Mouse (Mus musculus) B cell, adult 2 months (primary cell): Measurements from ENCODE around the gene Map3k5.

Source experiments
- DNase-seq, 2 experiments: peaks; one replicate each; pipeline ENCODE4 v3.0.0; 2022

Gene Map3k5

DNA sequence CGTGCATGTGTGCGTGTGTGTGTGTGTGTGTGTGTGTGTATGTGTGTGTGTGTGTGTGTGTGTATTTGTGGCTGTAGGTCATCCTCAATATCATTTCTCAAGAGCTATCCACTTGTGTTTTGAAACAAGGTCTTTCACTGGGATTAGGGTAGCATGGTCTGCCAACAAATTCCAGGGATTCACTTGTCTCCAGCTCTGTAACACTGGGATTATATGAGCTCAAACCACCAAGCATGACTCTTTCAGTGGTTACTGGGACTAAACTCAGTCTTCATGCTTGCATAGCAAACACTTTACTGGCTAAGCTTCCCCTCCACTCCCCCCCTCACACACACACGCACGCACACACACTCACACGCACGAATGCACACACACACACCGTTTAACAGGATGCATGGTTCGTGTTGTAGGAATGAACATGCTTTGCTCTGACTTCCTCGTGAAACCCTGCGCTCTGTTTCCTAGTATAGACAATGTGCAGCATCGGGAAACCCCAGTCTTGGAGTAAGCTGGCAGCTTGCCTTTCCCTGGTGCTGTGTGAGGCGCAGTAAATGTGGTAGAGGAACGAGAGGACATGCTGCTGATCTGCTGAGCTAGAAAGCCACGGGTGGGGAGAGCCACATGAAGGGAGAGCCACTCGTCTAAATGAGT is 126.2 kb downstream of the Map3k5 start:
- DNase-seq = peak; percentile 58 to 63

DNA sequence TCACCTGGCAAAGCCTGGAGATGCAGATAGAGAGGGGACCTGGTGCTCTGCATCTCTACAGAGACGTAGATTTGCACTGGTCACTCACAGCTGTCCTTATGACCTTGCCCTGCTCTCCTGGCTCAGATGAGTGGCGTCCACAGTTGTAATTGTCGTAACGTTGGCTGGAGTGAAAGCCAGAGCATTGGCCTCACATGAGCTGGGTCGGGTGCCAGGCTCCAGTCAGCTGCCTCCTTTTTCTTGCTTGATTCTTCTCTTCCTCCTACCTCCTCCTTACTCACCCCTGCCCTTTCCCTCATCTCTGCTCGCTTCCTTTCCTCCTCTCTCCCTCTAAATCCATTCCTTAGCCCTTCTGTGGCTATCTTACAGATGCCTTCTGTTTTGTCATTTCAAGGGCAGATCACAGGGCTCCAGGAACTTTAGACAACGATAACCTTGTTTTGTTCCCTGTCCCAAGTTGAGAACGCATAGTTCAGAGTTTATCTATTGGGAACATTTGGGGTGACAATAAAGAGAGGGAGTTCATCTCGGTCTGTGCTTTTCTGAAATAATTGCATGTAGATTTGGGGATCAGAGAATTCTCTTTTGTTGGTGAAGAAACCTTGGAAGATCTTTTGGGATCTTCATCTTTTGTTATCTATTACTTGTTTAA is 130.4 kb downstream of the Map3k5 start:
- no peak for DNase-seq

DNA sequence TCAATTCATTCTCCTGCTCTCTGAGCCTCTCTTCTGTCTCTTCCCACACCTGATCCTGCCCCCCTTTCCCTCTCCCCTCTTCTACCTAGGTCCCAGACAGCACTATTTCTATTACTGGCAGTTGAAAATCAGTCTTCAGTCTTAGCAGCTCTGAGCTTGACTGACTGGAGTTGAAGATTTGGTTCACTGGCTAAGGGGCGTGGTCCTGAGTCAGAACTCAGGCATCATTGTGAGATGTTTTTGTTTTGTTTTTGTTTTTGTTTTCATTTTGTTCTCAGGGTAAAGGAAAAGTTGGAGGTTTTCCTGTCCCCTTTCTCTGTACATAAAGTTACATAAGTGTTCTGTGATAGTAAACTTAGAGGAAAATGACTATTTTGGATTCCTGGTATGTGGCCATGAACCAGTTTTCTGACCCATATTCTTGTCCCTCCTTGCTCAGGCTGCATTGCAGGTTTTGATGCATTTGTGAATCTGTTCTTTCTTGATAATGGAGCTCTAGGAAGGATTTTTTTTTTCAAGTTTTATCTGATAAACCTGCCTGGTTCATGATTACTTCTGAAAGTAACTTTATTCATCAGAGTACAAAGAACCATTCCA is 131.9 kb downstream of the Map3k5 start:
- no peak for DNase-seq

DNA sequence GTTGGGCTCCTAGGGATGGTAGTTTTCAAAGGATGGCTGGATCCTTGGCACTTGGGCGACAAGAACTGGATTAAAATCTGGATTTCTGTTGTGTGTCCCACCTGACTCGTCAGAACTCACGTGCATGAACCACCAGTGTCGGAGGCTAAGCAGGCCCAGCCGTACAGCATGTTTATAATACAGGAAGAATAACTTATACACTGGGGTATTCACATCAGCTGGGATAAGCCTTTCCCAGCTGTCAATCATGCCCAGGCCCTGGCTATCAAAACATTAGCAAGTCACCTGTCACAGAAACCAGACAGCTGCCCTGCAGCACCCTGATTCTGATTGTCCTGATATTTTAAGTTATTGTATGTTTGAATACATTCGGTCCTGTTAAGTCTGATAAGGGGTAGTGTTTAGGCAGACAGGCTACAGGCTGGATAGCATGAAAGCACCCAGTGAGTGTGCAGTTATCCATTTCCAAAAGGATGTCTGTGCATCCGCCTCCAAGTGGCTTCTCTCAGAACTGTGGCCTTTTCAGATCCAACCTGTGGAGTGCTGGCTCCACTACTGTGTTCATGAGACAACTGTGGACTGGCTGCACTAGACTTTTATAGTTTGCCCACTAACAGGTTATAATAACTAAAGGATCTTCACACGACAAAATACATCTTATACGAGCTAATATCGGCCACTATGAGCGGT is 135.6 kb downstream of the Map3k5 start:
- no peak for DNase-seq

DNA sequence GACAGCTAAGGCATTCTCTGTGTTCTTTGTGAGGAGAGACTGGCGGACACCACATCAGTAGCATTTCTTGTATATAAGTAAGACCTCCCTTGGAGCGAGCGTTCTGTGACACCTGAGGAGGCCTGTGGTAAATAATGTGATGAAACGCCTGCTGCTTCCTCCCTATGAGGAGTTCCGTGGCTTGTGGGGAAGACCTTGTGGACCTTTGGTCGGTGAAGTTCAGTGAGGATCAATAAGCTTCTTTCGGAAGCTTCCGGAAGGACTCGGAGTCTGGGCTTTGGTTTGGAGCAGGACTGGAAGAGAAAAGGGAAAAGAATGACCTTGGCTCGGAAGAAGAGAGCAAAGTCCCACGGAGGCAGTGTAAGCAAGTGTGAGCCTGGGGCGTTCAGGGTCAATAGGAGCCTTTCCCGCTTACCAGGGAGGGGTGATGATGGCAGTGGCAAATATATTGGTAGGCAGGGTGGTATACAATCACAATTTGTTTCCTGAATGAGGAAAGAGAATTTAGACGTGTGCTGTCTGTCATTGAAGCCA is 136.4 kb downstream of the Map3k5 start:
- DNase-seq = no peak

DNA sequence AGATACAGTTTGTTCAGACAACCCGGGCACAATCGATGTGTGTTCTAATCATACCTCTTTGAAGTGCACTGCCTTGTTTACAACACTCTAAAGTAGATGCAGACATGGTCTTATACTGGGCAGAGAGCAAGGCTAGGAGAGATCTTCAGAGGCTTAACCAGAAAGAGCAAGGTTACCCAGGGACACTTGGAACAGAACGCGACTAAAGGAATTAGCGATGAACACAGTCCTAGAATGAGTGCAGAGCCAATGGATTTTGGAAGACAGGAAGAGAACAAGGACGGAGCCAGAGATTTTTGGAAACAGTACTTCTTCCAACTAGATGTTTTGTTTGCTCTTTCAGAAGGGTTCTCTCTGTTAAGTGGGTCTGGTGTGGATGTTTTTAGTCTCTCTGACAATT is 137.4 kb downstream of the Map3k5 start:
- DNase-seq = no peak

DNA sequence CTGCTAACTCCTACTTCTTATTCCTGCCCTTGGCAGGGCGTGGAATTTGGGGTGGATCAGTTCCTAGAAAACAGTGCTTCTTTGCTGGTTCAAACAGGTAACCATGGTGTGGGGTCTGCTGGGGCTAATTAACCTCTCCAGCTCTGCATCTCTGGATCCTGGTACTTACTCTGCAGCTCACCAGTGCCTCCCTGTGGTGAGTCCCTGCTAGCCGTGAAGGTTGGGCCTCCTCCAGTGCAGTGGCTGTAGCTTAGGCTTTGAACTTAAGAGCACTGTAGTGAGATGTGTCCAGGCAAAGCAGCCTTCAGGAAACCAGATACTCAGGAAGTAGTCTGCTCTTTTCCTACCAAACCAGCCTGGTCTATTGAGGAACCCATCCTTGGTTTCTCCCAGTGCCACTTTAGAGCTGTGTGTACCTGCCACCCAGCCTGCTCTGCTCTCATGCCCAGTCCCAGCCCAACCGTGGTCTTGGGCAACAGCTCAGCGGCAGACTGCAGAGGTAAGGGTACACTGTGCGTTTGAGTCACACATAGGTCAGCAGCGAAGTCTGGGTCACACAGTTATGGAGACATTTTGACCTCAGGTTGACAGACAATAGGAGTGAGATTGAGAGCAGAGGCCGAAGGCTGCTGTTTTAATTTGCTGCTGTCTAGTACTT is 139.1 kb downstream of the Map3k5 start:
- DNase-seq = peak; percentile 86 to 87

DNA sequence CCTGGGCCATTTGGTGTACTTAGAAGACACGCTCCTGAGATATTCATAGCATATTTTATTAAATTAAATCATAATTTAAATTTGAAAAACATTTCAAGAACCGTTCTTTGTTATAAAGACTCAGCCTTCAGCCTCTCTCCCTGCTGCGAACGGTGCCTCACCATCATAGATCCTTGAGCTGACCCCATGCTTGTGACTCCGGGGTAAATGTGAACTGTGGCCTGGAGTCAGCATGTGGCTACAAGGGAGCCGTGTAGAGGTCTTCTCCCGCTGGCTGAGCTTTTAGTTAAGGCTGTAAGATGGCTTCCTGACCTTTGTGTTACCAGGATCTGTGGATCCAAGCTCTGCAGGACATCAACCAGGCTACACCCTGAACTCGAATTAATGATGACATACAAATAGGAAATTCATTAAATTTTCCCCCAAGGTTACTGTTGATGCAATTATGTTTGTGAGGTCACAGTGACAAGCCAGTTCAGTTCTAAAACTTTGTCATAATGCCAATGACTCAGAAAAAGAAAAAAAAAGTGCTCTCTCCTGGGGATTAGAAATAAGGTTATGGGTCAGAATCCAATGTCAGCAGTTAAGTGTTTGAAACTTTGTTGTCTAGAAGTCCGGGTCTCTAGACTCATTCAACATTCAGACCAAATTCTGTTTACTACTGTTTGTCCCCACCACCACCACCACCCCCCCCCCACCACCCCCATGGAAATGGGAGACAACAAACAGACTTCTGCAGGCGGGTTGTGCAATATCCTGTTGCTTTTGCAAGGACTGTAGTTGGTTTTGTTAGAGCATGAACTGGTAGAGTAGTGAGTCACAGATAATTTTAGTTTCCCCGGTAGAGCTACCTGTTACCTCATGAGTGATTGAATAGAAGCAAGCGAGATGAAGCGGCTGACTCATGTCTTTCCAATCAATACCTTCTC is 142.5 kb downstream of the Map3k5 start:
- DNase-seq = no peak

DNA sequence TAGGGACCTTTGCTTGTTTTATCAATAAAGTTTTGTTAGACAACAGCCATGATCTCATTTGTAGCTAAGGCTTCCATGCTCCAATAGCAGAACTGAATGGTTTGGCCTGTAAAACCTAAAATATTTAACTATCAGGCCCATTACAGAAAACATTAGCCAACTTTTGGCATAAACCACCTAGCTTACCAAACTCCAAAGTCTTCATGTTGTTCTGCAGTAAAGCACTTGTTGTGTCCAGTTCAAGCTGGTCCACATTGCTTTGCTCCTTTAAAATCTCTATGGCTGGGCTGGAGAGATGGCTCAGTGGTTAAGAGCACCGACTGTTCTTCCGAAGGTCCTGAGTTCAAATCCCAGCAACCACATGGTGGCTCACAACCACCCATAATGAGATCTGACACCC is 144.1 kb downstream of the Map3k5 start:
- DNase-seq = no peak

DNA sequence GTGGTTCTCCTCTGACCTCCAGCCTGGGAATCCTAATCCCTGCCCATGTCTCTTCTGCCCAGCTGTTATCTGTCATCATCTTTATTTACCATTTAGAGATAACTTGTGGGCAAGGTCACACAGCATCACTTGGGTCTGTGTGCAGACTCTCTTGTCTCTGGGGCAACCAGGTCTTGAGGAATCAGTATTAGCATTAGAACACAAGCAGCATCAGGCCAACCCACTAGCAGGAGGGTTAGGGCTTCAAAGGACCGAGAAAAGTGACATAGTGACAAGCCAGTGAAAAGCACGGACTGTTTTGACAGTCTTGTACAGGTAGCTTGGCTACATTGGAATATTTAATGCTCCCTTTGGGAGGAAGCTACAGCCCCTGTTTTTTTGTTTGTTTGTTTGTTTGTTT is 153.6 kb downstream of the Map3k5 start:
- DNase-seq = no peak

DNA sequence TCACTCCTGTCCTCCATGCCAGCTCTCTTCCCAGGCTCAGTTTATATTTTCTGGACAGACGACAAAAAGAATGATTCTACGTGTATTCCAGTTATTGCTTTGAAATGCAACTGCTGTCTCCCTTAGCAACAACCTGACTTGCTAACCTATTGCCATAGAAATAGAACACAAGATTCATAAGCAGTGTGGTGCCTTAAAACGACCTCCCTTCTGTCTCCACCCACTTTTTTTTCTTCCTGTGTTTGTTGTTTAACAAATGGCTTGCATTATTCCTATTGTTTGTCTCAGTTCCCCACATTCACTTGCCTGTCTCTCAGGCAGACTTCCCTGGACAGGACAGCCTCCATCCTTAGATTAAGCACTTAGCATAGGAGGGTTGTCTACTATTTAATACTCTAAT is 154.8 kb downstream of the Map3k5 start:
- no peak for DNase-seq

DNA sequence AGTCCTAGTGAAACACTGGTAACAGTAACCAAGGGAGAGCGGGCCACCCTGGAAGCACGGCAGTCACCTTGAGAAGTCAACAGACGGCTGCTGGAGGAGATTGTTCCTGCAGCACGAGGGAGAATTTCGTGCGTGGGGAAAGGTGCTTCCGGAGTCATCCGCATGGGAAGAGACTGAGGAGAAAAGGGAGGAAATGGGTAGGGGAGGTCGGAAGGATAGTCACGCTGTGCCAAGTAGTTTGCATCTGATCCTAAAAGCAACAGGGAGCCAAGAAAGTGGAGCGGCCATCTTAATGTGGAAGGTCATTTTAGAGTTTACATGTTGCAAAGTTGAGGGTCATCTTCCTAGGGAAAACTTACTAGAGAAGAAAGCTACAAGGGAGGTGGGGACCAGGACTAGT is 155.9 kb downstream of the Map3k5 start:
- DNase-seq = no peak

DNA sequence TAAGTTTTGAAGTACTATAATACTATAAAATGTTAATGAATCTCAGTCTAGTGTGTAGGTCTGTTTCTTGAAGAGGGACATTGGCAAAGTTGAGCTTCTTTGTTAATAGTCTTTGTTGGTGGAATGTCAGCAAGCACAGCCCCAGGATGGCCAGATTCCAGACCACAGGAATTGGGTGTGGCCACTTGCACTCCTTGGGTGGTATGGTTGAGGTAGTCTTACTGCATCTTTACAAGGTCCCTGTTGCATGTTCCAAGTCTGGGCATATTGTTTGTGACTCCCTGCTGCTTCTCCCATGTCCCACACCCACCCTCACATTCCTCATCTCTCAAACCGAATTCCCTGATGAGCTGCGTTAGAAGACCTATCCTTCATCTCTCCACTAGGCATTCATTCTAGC is 157.1 kb downstream of the Map3k5 start:
- DNase-seq = no peak

DNA sequence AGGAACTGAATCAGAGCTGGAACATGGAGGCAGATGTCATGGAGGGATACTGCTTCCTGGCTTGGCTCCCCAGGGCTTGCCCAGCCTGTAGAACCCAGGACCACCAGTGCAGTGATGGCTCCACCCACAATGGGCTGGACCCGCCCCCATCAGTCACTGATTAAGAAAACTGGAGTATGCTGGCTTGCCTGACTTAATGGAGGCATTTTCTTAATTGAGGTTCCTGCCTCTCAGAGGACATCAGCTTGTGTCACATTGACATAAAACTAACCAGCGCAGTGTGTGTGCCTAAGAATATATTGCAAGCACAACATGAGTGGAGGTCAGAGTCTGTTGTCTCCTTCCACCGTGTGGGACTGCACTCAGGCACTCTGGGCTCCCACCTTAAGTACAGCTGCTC is 158.1 kb downstream of the Map3k5 start:
- no peak for DNase-seq

DNA sequence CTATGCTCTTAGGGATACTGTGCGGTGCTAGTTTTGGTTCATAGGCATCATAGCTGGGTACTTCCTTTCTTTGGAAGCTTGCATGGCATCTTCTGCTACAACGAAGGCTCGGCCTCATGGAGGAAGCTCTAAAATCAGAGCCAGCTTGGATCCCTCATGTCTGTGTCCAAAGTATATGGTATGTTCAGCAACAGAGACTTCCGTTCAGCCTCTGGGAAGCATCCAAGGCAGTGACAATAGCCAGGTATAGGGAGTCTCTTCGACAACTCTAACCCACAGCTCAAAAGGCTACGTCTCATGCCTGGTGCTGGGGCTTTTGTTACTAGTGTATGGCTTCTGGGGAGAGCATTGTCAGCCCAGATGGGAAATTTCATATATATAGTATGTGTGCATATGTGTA is 167.2 kb downstream of the Map3k5 start:
- no peak for DNase-seq

DNA sequence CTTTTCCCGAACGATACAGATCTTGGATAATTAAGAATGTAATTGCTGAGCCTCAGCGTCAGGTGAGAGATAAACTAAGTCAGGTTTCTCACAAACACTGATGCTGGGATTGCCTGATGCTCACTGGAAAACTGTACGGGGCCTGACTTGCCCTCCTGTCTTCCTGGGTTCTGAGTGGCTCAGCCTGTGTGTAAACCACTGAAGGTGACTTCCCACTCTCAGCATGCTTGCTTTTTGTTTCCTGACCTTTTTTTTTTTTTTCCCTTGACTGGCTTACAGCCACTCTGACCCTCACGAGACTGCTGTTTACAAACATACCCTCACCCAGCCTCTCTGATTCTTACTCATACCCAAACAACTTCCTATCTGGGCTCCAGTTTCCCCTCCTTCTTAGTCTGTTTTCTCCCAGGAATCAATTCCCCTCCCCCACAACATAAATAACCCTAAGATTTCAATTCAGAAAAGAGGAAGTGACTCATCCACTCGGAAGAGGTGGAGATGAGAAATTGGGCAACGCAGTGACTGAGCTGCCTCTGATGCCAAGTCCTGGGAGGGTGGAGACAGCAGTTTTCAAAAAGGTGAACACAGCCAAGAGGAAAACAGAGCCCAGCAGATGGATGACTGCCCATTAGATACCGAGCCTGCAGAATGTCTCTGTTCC is 170.1 kb downstream of the Map3k5 start:
- peak; percentile 24 to 31 for DNase-seq

DNA sequence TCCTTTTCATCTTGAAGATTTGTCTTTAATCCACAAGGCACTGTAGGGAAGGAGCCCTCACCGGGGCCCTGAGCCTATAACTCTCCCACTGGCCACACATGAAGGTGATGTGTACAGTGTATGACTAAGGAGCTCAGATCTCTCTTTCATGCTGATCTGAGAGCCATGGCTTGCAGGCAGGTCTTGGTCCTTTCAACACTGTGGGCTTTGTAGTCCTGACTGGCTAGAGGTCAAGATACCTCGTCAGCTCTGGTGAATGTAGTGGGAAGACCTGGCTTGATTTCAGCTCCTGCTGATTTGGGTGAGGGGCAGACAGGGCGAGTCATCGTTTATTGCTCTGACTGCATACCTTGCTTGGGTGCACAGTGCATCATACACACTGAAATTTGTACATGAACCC is 171.3 kb downstream of the Map3k5 start:
- DNase-seq = no peak

DNA sequence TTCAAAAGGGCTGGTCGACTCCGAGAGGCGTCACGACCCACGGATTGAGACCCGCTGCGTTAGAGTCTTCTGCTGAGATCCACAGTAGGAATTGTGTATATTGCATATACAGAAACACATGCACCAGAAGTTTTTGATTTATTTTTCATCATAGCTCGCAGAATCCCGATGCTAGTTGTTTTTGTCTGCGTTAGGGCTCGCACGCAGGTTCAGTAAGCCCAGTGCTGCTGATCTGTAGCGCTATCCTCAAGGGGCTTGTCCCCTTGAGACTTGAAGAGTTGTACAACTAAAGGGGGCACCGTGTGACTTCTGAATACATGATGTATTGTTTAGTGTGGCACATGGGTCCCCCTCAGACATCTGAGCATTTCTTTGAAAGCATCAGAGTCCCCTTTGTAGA is 172.8 kb downstream of the Map3k5 start:
- DNase-seq = no peak

DNA sequence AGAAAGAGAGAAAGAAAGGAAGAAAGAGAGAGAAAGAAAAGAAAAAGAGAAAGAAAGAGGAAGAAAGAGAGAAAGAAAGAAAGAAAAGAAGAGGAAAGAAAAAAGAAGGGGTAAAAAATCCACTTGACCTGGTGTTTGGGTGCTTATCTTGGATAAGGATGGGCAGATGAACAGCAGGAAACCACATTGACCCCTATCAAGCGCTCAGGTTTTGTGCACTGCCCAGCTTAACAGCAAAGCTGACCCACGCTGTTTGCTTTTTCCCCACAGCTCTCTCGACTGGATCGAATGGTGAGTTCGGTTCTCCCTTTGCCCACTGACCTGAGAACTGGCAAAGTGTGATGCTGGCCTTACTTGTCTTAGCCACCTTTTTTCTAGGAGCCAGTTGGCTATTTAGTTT is 177.2 kb downstream of the Map3k5 start:
- no peak for DNase-seq

DNA sequence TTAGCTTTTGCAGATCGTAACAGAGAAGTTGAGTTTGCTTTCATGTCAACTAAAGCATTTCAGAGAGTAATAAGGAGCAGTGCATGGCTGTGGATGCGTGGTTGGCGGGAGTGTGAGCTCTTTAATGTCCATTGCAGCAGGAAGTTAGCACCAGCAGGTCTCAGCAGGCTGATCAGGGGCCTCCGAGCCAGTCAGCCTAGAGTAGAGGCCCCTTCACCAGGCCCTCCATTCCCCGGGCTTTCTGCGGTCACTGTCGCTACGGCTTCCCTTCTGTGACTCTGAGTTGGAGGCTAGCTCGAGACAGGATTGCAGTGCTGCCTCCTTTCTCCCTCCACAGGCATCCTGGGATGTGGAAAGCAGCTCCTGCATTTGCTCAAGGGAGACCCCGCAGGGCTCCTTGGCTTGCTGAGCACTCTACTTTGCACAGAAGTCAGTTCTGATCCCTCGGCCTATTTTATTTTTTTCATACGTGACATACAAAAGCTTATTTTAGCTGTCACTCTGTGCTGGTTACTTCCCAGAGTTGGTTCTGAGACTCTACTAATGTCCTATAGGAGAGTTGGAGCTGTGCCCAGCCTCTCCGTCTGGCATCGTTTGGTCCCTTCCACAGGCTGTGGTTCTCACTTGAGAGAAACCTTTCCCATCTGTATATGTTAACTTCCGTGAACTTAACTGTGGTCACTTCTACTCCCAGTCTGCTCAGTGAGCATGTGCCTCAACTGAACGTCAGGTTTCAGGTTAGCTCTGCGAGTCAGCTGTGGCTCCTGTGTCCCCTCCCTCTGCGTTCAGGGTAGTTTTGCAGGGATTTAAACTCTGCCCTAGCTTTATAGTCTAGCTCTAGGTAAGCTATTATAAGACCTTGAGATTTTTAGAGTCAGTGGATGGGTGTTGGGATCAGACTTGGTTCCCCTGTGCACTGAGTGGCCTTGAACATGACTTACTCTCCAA is 178.0 kb downstream of the Map3k5 start:
- DNase-seq = no peak
